Mouse (Mus musculus) hindbrain, embryonic 14.5 days (tissue): ENCODE data around the gene Prtg. TPM values are rescaled to one million over a fixed set of nuclear protein-coding genes. Genes with fewer than 3 reads are reported as not detected.

Experiments used
- ATAC-seq: fragments of 200-750 bp; cut with Nextera tagmentation; 2 replicates; pipeline ENCODE4 v1.8.0; 2017; ENCODE audit warnings: moderate number of reproducible peaks, mild to moderate bottlenecking, moderate TSS enrichment, moderate library complexity; ENCODE audit not compliant: low FRiP score
- DNase-seq: peaks from one replicate; pipeline ENCODE4 v3.0.0-alpha.2; 2015; ENCODE audit warnings: low spot score
- H3K27ac ChIP-seq: fragments of 300-500 bp; sonication (generic); 2 replicates; pipeline ENCODE4 v1.5.1; 2014; ENCODE audit warnings: mild to moderate bottlenecking, moderate library complexity
- H3K27me3 ChIP-seq: fragments of 300-500 bp; sonication (generic); 2 replicates; pipeline ENCODE4 v1.6.1; 2014; ENCODE audit warnings: mild to moderate bottlenecking, low read length, mixed read lengths; ENCODE audit not compliant: control insufficient read depth, insufficient read depth
- H3K36me3 ChIP-seq: fragments of 300-500 bp; sonication (generic); replicated peaks from 2 replicates; pipeline ENCODE4 v1.6.1; 2014; ENCODE audit not compliant: control insufficient read depth, insufficient read depth
- H3K4me1 ChIP-seq: fragments of 300-500 bp; sonication (generic); replicated peaks from 2 replicates; pipeline ENCODE4 v1.6.1; 2014; ENCODE audit warnings: antibody characterized with exemption, low read length, mixed read lengths; ENCODE audit not compliant: control insufficient read depth, insufficient read depth
- H3K4me2 ChIP-seq: fragments of 300-500 bp; sonication (generic); replicated peaks from 2 replicates; pipeline ENCODE4 v1.6.1; 2014; ENCODE audit warnings: mild to moderate bottlenecking, moderate library complexity
- H3K4me3 ChIP-seq: fragments of 300-500 bp; sonication (generic); replicated peaks from 2 replicates; pipeline ENCODE4 v1.5.1; 2014; ENCODE audit warnings: mild to moderate bottlenecking, low read length
- H3K9ac ChIP-seq: fragments of 300-500 bp; sonication (generic); 2 replicates; pipeline ENCODE4 v1.6.1; 2014
- H3K9me3 ChIP-seq: fragments of 300-500 bp; sonication (generic); 2 replicates; pipeline ENCODE4 v1.6.1; 2016; ENCODE audit warnings: low read length; ENCODE audit not compliant: control insufficient read depth
- WGBS: fragments of 180-500 bp; shearing (Covaris S2); extraction: QIAGEN DNeasy Blood & Tissue Kit; methylation state at CpG from one replicate; pipeline ENCODE4 v1.1.7; 2014; 5-methylcytosine and 5-hydroxymethylcytosine counted together
- polyA plus RNA-seq: library from polyadenylated mRNA; unstranded; fragments of >200 nt; fragmentation: Nextera tagmentation; extraction: Ambion mirVana; gene quantifications from 2 replicates; pipeline ENCODE4 v1.2.1, GENCODE M21; 2014

Gene Prtg
- polyA plus RNA-seq, 1 experiment from 2014 or later, result 0.98 TPM

GRCm38 (mm10) chr9:72961959-72962358, 155.3 kb downstream of the Prtg start:
- 78% methylated on average over 15 of the region's 15 CpGs for WGBS
- H3K4me1 ChIP-seq, result peaks cover 7% of the 10 kb centered on the region; the same call in 1 of the 2 replicates
- H3K9me3 ChIP-seq, result no peaks in the 10 kb centered on the region
- H3K4me3 ChIP-seq, result no peak overlapping the region
- no peak for ATAC-seq
- no peak overlapping the region for H3K27ac ChIP-seq
- no peak overlapping the region for H3K4me2 ChIP-seq
- H3K9ac ChIP-seq, result no peak overlapping the region
- H3K27me3 ChIP-seq, result no peaks in the 10 kb centered on the region
- no peak for DNase-seq
- H3K36me3 ChIP-seq, result no peaks in the 10 kb centered on the region

Other genes starting within 250 kb of the Prtg start
- gene Nedd4, start 144.5 kb upstream of the Prtg start, polyA plus RNA-seq, result 478 and 513 TPM in 2 replicates
- gene Pygo1, start 118.8 kb downstream of the Prtg start, polyA plus RNA-seq, result 18.1 and 18.3 TPM in 2 replicates
- 2.2 and 2.9 TPM in 2 replicates for gene Dyx1c1, start 151.9 kb downstream of the Prtg start, polyA plus RNA-seq
- 0.31 TPM in 1 of 2 replicates, not detected in the other for gene Gm44503, start 152.0 kb downstream of the Prtg start, polyA plus RNA-seq
- gene Ccpg1os, start 178.5 kb downstream of the Prtg start, polyA plus RNA-seq, result 27.1 TPM in 2 replicates
- gene Ccpg1, start 178.6 kb downstream of the Prtg start, polyA plus RNA-seq, result 42.3 and 49.7 TPM in 2 replicates
- 13.2 and 21.0 TPM in 2 replicates for gene Pigb, start 233.5 kb downstream of the Prtg start, polyA plus RNA-seq
- gene Rab27a, start 238.0 kb downstream of the Prtg start, polyA plus RNA-seq, result 1.0 and 1.1 TPM in 2 replicates